Mouse (Mus musculus): ENCODE measurements around the gene Pcbd2.

GRCm38 (mm10) chr13:55813490-55814016, 86.4 kb downstream of the Pcbd2 start:
- no peak for TF ChIP-seq TAL1 (IDR thresholded peaks at IDR 0.05; ENCODE audit: low read length)
- TF ChIP-seq GATA1 (IDR thresholded peaks at IDR 0.05; ENCODE audit: low read length): no peak
